Mouse (Mus musculus): ENCODE measurements around the gene Zfp628.
"Not testable (repeated sequence)": the region's sequence is repeated elsewhere in the genome, so short reads cannot be mapped to it uniquely, and the experiment has no call there.

The Zfp628 gene

DNA sequence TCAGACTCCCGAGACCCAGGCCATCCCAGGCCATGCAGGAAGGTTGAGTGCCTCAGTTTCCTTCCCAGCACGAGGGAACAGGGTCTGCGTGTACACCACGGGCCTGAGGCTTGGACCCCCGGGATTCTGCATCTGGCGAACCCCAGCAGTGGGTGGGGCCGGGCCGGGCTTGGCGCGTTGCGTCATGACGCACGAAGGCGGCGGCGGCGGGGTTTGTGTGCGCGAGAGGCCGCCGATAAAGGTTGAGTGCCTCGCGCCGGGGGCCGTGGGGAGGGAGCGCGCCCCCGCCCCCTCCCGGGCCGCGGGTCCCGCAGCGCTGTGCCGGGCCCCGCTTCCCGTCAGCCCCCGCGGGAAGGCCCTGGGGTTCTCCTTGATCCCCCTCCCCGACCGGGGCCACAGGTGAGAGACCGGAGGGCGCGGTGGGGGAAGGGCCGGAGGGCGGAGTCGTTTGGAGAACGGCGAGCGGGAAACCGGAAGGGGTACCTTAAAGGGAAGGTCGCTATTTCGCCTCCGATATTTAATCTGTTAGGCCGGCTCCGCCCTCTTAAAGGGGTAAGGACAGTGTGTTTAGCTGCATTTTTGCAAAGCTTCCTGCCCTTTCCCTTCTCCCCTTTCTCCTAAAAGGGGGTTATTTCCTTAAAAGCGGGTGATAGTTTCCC lies at the start of gene Zfp628:
Zfp628 (plus strand) TSS at position 211 of the 659 bp plus-strand sequence.
- peak; percentile 93 for DNase-seq

DNA sequence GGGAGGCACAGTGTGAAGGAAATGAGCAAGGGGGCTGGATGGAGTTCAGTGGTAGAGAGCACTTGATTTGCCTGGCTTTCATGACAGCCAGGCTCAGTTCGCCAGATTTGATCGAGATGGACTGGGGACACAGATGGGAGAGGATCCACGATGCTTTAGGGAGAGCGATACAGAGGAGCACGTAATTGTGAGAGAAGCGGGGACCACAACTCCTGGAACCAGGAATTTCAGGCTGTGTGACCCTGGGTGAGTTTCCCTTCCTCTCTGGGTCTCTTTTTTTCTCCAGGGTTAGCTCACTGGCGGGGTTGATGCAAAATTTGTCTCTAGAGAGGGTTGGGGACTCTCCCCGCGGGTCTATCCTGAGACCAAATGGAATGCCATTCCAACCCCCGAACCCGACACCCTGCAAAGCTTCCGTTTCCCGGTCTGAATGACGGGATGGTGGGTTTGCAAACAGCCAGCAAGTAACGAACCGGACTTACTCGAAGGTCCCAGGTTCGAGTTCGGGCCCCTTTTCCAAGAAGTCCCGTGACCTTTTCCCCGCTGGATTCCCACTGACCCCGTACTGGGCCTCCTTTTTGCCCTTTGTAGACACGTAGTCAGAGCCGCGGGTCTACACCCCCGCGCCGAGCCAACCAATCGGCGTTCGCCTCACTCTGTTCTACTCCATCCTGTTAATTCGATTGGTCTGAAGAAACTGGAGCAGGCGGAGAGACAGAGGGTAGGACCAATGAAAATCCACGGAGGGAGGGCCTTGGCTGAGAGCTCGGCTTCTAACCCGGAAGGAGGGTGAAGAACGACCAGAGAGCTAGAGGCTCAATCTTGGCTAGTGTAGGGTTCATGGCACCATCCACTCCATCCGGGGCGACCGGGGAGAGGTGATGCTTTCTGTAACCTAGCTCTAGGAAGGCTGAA lies 49.2 kb upstream of the Zfp628 start:
- peak; percentile 97 for DNase-seq

GRCm38 (mm10) chr7:4866631-4867180 lies 48.3 kb upstream of the Zfp628 start:
- DNase-seq = no peak

DNA sequence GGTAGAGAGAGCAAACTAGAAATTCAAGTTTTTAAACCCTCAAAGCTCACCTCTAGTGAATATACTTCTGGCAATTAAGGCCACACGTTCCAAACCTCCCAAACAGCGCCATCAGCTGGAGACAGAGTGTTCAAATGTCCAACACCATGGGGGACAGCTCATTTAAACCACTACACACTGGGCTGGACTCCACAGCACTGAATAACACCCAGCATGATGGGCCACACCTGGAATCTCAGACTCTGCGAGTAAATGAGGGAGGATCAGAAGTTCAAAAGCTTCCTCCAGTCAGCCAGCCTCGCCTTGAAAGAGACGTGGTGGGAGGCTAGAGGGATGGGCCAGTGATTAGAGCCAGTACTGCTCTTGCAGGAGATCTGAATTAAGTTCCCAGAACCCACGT lies 44.9 kb upstream of the Zfp628 start, which contains the start of gene Isoc2b:
Isoc2b (minus strand) TSS at position 126 of the 400 bp plus-strand sequence.
- no peak for DNase-seq

GRCm38 (mm10) chr7:4876753-4877221 lies 38.2 kb upstream of the Zfp628 start, which contains the start of gene Isoc2a:
Gene Isoc2a (plus strand): TSS chr7:4877153.
- peak; percentile 94 for DNase-seq

GRCm38 (mm10) chr7:4877226-4877625 lies 37.8 kb upstream of the Zfp628 start:
- DNase-seq = no peak

DNA sequence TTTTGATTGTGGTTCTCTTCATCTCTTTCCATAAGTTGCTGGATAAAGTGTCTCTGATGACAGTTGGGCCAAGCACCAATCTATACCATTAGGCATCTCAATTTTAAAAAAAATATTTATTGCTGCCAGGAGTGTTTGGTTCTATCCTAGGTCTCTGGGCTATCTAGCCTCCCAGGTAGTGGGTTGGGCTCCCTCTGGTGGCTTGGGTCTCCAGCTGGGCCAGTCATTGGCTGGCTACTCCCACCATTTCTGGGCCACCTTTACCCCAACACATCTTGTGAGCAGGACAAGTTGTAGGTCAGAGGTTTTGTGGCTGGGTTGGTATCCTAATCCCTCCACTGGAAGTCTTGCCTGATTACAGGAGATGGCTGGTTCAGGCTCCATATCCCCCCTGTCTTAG lies 36.8 kb upstream of the Zfp628 start:
- no peak for DNase-seq

DNA sequence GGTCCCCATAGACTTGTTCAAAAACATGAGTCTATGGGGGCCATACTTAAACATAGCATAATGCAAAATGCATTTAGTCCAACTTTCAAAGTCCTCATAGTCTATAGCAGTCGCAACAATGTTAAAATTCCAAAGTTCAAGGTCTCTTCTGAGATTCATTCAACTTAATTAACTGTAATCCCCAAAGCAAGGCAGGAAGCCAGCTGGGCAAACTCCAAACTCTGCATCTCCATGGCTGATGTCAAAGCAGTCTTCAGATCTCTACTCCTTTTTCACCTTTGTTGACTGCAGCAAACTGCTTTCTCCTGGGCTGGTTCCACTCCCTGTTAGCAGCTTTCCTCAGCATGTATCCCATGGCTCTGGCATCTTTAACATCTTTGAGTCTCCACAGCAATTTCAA lies 36.0 kb upstream of the Zfp628 start:
- not testable (repeated sequence) for DNase-seq

GRCm38 (mm10) chr7:4886680-4887079 lies 28.3 kb upstream of the Zfp628 start:
- no peak for DNase-seq

GRCm38 (mm10) chr7:4895186-4895585 lies 19.8 kb upstream of the Zfp628 start:
- no peak for DNase-seq

GRCm38 (mm10) chr7:4898851-4899648 lies 16.0 kb upstream of the Zfp628 start:
- no peak for DNase-seq

GRCm38 (mm10) chr7:4899649-4900522 lies 15.1 kb upstream of the Zfp628 start:
- no peak for DNase-seq

- DNase-seq = no peak
These were observed 14.5 kb upstream of the Zfp628 start for GRCm38 (mm10) chr7:4900523-4900851.

DNA sequence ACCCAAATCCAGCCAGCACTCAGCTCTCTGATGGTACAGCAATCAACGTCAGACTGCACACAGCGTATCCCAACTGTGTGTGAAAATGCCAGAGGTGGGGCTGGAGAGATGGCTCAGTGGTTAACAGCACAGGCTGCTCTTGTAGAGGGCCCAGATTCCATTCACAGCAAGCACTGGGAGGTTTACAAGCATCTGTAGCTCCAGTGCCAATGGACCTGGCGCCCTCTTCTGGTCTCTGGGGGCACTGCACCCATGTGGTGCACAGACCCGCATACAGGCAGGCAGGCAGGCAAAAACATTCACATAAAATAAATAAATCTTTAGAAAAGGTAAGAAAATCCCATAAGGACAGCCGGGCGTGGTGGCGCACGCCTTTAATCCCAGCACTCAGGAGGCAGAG lies 13.8 kb upstream of the Zfp628 start:
- no peak for DNase-seq

DNA sequence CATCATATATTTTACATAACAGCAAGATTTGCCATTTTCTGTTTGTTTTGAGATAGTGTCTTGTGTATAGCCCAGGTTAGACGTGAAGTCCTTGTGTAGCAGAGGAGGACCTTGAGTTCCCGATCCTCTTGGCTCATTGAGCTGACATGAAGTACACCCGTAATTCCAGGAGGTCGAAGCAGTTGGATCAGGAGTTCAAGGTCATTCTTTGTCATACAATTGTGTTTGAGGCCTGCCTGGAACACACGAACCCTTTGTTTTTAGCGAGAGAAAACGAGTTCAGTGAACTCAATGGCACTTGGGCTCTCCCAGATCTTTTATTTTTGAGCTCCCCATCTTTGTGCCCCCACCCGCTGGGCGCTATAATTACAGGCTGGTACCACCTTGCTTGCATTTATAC lies 12.6 kb upstream of the Zfp628 start:
- no peak for DNase-seq

GRCm38 (mm10) chr7:4906466-4906950 lies 8.5 kb upstream of the Zfp628 start, which contains the start of gene Gm36210:
Gene Gm36210 (minus strand): TSS chr7:4906516.
- DNase-seq = no peak

DNA sequence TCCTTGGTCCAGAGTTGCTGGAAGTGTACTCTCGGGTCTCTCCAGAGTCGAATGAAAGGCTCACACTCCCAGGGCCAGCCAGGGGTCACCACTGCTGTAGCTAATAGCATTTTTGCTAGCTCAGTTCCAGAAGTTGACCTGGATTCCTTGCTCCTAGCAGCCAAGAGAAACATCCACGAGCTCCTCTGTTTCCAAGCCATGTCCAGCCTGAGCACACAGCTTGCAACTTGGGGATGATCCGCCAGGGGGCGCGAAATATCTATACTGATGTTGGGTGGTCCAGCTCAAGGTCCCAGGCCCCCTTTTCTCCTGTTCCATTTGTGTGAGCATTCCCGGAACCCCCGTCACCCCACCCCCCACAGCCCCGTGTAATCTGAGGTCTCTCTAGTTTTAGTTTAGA lies 3.5 kb upstream of the Zfp628 start:
- DNase-seq = no peak

DNA sequence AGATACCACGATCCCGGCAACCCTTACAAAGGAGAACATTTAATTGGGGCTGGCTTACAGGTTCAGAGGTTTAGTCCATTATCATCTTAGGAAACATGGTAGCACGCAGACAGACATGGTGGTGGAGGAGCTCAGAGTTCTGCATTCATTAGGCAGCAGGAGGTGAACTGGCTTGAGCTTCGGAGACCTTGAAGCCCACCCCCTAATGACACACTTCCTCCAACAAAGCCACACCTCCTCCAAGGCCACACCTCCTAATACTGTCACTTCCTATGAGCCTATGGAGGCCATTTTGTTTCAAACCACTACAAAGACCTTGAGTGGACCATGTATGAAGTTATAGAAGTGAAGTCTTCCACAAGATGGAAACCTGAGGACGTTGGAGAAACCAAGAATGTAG lies 2.8 kb upstream of the Zfp628 start:
- no peak for DNase-seq

DNA sequence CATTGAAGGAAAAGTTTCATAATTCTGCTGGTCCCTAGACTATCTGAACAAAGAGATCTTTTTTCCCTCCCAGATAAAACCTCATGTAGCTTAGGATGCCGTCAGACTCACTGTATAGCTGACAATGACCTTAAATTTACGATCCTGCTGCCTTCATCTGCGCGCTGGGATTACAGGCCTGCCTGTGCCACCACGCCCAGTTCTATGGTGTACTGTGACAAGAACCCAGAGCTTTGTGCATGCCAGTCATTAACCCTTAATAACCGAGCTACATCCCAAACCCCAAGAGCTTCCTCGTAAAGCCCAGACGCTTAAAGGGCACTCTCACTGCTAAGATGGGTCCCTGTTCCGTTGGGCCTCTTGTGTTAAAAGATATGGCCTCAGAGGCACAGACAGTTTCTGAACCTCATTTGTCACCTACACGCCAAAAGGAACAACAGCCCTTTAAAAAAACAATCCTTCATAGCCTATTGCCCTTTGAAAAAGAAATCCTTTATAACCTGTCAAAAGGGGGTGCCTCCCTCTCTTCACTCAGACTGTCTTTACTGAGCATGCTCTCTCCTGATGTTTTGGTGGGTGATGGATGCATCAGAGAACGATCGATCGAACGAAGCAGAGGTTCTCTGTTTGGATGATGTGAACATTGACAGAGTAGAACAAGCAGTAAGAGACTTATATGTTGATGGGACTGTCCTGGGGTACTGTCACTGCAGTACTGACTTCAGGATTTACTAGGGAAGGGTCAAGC lies 826 bp downstream of the Zfp628 start:
- DNase-seq = no peak

GRCm38 (mm10) chr7:4917494-4917893 lies 2.5 kb downstream of the Zfp628 start:
- DNase-seq = no peak

DNA sequence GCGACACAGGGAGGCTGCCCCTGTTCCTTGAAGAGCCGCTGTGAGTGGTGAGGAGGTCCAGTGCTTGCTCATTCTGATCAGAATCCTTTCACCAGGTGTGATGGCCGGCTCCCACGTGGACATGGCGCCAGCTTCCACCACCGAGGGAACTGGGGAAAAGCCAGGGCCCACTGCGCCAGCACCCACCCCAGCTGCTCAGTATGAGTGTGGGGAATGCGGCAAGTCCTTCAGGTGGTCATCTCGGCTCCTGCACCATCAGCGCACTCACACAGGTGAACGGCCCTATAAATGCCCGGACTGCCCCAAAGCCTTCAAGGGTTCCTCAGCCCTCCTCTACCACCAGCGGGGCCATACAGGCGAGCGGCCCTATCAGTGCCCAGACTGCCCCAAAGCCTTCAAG lies 3.7 kb downstream of the Zfp628 start:
- DNase-seq = no peak

All from layer of hippocampus, adult 9-11 months (tissue).